Mouse (Mus musculus): Measurements from ENCODE around the gene V1ra8. TPM values are rescaled to one million over a fixed set of nuclear protein-coding genes. Genes with fewer than 3 reads are reported as not detected.
"Not testable (repeated sequence)": the region's sequence is repeated elsewhere in the genome, so short reads cannot be mapped to it uniquely, and the experiment has no call there.

Gene V1ra8
- not detected in 2 replicates for polyA plus RNA-seq (2015; fragmentation: Nextera tagmentation; extraction: Ambion mirVana)

- H3K9ac ChIP-seq (replicated peaks; ENCODE audit: low read depth, low read length); H3K4me3 ChIP-seq (replicated peaks; ENCODE audit: low read length); H3K9me3 ChIP-seq (ENCODE audit: control insufficient read depth, low read length); H3K4me2 ChIP-seq (ENCODE audit: low read length); H3K36me3 ChIP-seq (ENCODE audit: control insufficient read depth, insufficient read depth); H3K4me1 ChIP-seq (replicated peaks; ENCODE audit: control insufficient read depth, insufficient read depth, low read length); H3K27me3 ChIP-seq (replicated peaks; ENCODE audit: control insufficient read depth, insufficient read depth, low read length); ATAC-seq; H3K27ac ChIP-seq (ENCODE audit: low read length): not testable (repeated sequence)
- 83% methylated on average over 2 of the region's 2 CpGs for WGBS
Observed at GRCm38 (mm10) chr6:90202493-90202892, at the start of gene V1ra8. Gene V1ra8, plus strand, starts transcription at chr6:90202793.

GRCm38 (mm10) chr6:90160139-90160538 is 42.5 kb upstream of the V1ra8 start:
- no peak overlapping the region for H3K9ac ChIP-seq (replicated peaks; ENCODE audit: low read depth, low read length)
- ATAC-seq, result no peak

GRCm38 (mm10) chr6:90174508-90174907 is 28.1 kb upstream of the V1ra8 start, which contains the start of gene Vmn1r52:
Gene Vmn1r52, plus strand, starts transcription at chr6:90174808.
- Histone ChIP-seq H3K4me2 (ENCODE audit: low read length) (no peak within 1 kb of the TSS), H3K9ac (replicated peaks; ENCODE audit: low read depth, low read length) (no peak within 1 kb of the TSS), H3K9me3 (ENCODE audit: control insufficient read depth, low read length) (0 out of 2 replicates have a peak, but pooled peaks cover 2% of the 10 kb centered on the region), H3K27me3 (replicated peaks; ENCODE audit: control insufficient read depth, insufficient read depth, low read length) (no peaks in the 10 kb centered on the region), H3K4me3 (replicated peaks; ENCODE audit: low read length) (no peak within 1 kb of the TSS), H3K4me1 (replicated peaks; ENCODE audit: control insufficient read depth, insufficient read depth, low read length) (no peaks in the 10 kb centered on the region), H3K27ac (ENCODE audit: low read length) (no peak within 1 kb of the TSS), H3K36me3 (ENCODE audit: control insufficient read depth, insufficient read depth) (no peaks in the 10 kb centered on the region)
- WGBS, result 79% methylated on average over 2 of the region's 2 CpGs
- ATAC-seq, result no peak

More at GRCm38 (mm10) chr6:90160139-90160538, 42.5 kb upstream of the V1ra8 start:
- no peaks in the 10 kb centered on the region for H3K36me3 ChIP-seq (ENCODE audit: control insufficient read depth, insufficient read depth)
- no peak overlapping the region for H3K4me2 ChIP-seq (ENCODE audit: low read length)
- no peaks in the 10 kb centered on the region for H3K27me3 ChIP-seq (replicated peaks; ENCODE audit: control insufficient read depth, insufficient read depth, low read length)
- no peak overlapping the region for H3K27ac ChIP-seq (ENCODE audit: low read length)
- no peaks in the 10 kb centered on the region for H3K9me3 ChIP-seq (ENCODE audit: control insufficient read depth, low read length)
- H3K4me3 ChIP-seq (replicated peaks; ENCODE audit: low read length), result no peak overlapping the region
- H3K4me1 ChIP-seq (replicated peaks; ENCODE audit: control insufficient read depth, insufficient read depth, low read length), result no peaks in the 10 kb centered on the region
- 88% methylated on average over 3 of the region's 3 CpGs for WGBS

- Histone ChIP-seq H3K9me3 (ENCODE audit: control insufficient read depth, low read length) (0 out of 2 replicates have a peak, but pooled peaks cover 2% of the 10 kb centered on the region), H3K4me1 (replicated peaks; ENCODE audit: control insufficient read depth, insufficient read depth, low read length) (no peaks in the 10 kb centered on the region), H3K4me2 (ENCODE audit: low read length) (no peak within 1 kb of the TSS), H3K27ac (ENCODE audit: low read length) (no peak within 1 kb of the TSS), H3K4me3 (replicated peaks; ENCODE audit: low read length) (no peak within 1 kb of the TSS), H3K9ac (replicated peaks; ENCODE audit: low read depth, low read length) (no peak within 1 kb of the TSS), H3K27me3 (replicated peaks; ENCODE audit: control insufficient read depth, insufficient read depth, low read length) (no peaks in the 10 kb centered on the region), H3K36me3 (ENCODE audit: control insufficient read depth, insufficient read depth) (no peaks in the 10 kb centered on the region)
- no peak for ATAC-seq
- 89% methylated on average over 1 of the region's 1 CpGs for WGBS
Observed at GRCm38 (mm10) chr6:90224338-90224737, 21.7 kb downstream of the V1ra8 start, which contains the start of gene Vmn1r53. Gene Vmn1r53, minus strand, starts transcription at chr6:90224438.

- not testable (repeated sequence) for H3K27me3 ChIP-seq (replicated peaks; ENCODE audit: control insufficient read depth, insufficient read depth, low read length); H3K4me3 ChIP-seq (replicated peaks; ENCODE audit: low read length); H3K4me2 ChIP-seq (ENCODE audit: low read length); ATAC-seq; H3K4me1 ChIP-seq (replicated peaks; ENCODE audit: control insufficient read depth, insufficient read depth, low read length); H3K9me3 ChIP-seq (ENCODE audit: control insufficient read depth, low read length); H3K9ac ChIP-seq (replicated peaks; ENCODE audit: low read depth, low read length); H3K36me3 ChIP-seq (ENCODE audit: control insufficient read depth, insufficient read depth); H3K27ac ChIP-seq (ENCODE audit: low read length)
- 92% methylated on average over 4 of the region's 4 CpGs for WGBS
Observed at GRCm38 (mm10) chr6:90232114-90232513, 29.5 kb downstream of the V1ra8 start.

- Histone ChIP-seq H3K9ac (replicated peaks; ENCODE audit: low read depth, low read length) (no peak overlapping the region), H3K36me3 (ENCODE audit: control insufficient read depth, insufficient read depth) (no peaks in the 10 kb centered on the region), H3K27ac (ENCODE audit: low read length) (no peak overlapping the region), H3K4me2 (ENCODE audit: low read length) (no peak overlapping the region), H3K4me3 (replicated peaks; ENCODE audit: low read length) (no peak overlapping the region), H3K9me3 (ENCODE audit: control insufficient read depth, low read length) (no peaks in the 10 kb centered on the region), H3K27me3 (replicated peaks; ENCODE audit: control insufficient read depth, insufficient read depth, low read length) (no peaks in the 10 kb centered on the region), H3K4me1 (replicated peaks; ENCODE audit: control insufficient read depth, insufficient read depth, low read length) (no peaks in the 10 kb centered on the region)
- ATAC-seq, result no peak
- 68% methylated on average over 27 of the region's 27 CpGs for WGBS
Observed at GRCm38 (mm10) chr6:90232681-90233080, 30.1 kb downstream of the V1ra8 start.

- Histone ChIP-seq H3K4me3 (replicated peaks; ENCODE audit: low read length) (no peak overlapping the region), H3K36me3 (ENCODE audit: control insufficient read depth, insufficient read depth) (no peaks in the 10 kb centered on the region), H3K27me3 (replicated peaks; ENCODE audit: control insufficient read depth, insufficient read depth, low read length) (no peaks in the 10 kb centered on the region), H3K4me2 (ENCODE audit: low read length) (no peak overlapping the region), H3K4me1 (replicated peaks; ENCODE audit: control insufficient read depth, insufficient read depth, low read length) (no peaks in the 10 kb centered on the region), H3K9me3 (ENCODE audit: control insufficient read depth, low read length) (no peaks in the 10 kb centered on the region), H3K9ac (replicated peaks; ENCODE audit: low read depth, low read length) (no peak overlapping the region), H3K27ac (ENCODE audit: low read length) (no peak overlapping the region)
- no peak for ATAC-seq
- WGBS, result 86% methylated on average over 3 of the region's 3 CpGs
Observed at GRCm38 (mm10) chr6:90244019-90244418, 41.4 kb downstream of the V1ra8 start.

GRCm38 (mm10) chr6:90246000-90246399 is 43.4 kb downstream of the V1ra8 start, which contains the start of gene Vmn1r54:
Gene Vmn1r54, plus strand, starts transcription at chr6:90246300.
- WGBS, result 81% methylated on average over 1 of the region's 1 CpGs
- no peaks in the 10 kb centered on the region for H3K9me3 ChIP-seq (ENCODE audit: control insufficient read depth, low read length)
- ATAC-seq, result no peak

More at GRCm38 (mm10) chr6:90246000-90246399, 43.4 kb downstream of the V1ra8 start, which contains the start of gene Vmn1r54:
- Histone ChIP-seq H3K4me1 (replicated peaks; ENCODE audit: control insufficient read depth, insufficient read depth, low read length) (no peaks in the 10 kb centered on the region), H3K36me3 (ENCODE audit: control insufficient read depth, insufficient read depth) (no peaks in the 10 kb centered on the region), H3K4me3 (replicated peaks; ENCODE audit: low read length) (no peak within 1 kb of the TSS), H3K4me2 (ENCODE audit: low read length) (no peak within 1 kb of the TSS), H3K27ac (ENCODE audit: low read length) (no peak within 1 kb of the TSS), H3K27me3 (replicated peaks; ENCODE audit: control insufficient read depth, insufficient read depth, low read length) (no peaks in the 10 kb centered on the region), H3K9ac (replicated peaks; ENCODE audit: low read depth, low read length) (no peak within 1 kb of the TSS)
